Mouse (Mus musculus): ENCODE measurements at regions not wholly inside any gene's neighbourhood (a gene's known extent, or its start where the extent isn't known, plus 50 kb on each side); places are given as distances from the start of the nearest gene placed in this dataset.
A peak's percentile ranks its signal among the peaks of the same experiment; 100 is the strongest.

DNA sequence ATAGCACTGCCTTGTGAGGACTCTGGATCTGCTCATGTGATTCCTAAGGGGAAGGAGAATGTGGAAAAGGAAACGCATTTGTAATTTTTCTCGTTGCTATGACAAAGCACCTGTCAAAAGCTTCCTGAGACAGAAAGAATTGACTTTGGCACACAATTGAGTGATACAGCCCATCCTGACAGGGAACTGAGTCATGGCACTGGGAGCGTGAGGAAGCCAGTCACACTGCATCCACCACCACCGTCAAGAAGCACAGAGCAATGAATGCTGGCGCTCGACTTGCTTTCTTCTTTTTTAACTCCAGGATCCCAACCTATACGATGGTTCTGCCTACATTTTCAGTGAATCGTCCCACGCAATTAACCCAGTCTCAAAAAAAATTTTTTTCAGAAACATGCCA lies 131.5 kb upstream of the Plcz1 start:
- H3K27me3 ChIP-seq (replicated peaks; ENCODE audit: control insufficient read depth, insufficient read depth, low read length), result no peaks in the 10 kb centered on the region
- H3K4me2 ChIP-seq (ENCODE audit: low read depth, low read length), result no peak overlapping the region
- H3K9ac ChIP-seq (ENCODE audit: low read depth, low read length), result no peak overlapping the region
- no peak for ATAC-seq (ENCODE audit: low read depth)
- no peaks in the 10 kb centered on the region for H3K36me3 ChIP-seq (ENCODE audit: control insufficient read depth, insufficient read depth, low read length)
- no peaks in the 10 kb centered on the region for H3K4me1 ChIP-seq (ENCODE audit: control insufficient read depth, insufficient read depth, low read length)
- no peaks in the 10 kb centered on the region for H3K9me3 ChIP-seq (ENCODE audit: control insufficient read depth, low read length)
- H3K4me3 ChIP-seq (ENCODE audit: low read depth, low read length), result no peak overlapping the region
- WGBS, result 87% methylated on average over 9 of the region's 9 CpGs
- no peak overlapping the region for H3K27ac ChIP-seq (replicated peaks; ENCODE audit: low read depth, low read length)
- no peak for DNase-seq (ENCODE audit: low spot score)

DNA sequence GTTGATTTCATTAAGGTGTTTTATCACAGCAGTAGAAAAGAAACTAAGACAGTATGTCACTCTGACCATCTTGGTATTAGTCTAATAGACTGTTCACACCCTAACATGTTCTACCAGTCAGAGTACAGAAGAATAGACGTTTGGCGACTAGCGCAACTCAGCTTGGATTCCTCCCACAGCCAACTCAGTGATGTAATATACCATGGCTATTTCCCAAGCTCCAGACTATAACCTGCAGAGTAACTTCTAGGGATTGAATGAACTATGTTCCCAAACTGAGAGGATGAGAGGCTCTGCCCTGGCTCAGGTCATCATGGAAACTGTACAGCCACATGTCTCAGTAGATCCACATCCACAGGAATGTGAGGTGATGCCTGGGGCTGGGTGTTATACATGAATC lies 128.6 kb upstream of the Plcz1 start:
- no peak overlapping the region for H3K4me3 ChIP-seq (ENCODE audit: low read depth, low read length)
- DNase-seq (ENCODE audit: low spot score) (no peak), ATAC-seq (ENCODE audit: low read depth) (no peak)
- no peak overlapping the region for H3K9ac ChIP-seq (ENCODE audit: low read depth, low read length)
- whole genome bisulfite sequencing, result 93% methylated on average over 3 of the region's 3 CpGs
- H3K27ac ChIP-seq (replicated peaks; ENCODE audit: low read depth, low read length), result no peak overlapping the region
- H3K4me1 ChIP-seq (ENCODE audit: control insufficient read depth, insufficient read depth, low read length), result no peaks in the 10 kb centered on the region
- H3K36me3 ChIP-seq (ENCODE audit: control insufficient read depth, insufficient read depth, low read length), result no peaks in the 10 kb centered on the region
- no peaks in the 10 kb centered on the region for H3K9me3 ChIP-seq (ENCODE audit: control insufficient read depth, low read length)
- H3K27me3 ChIP-seq (replicated peaks; ENCODE audit: control insufficient read depth, insufficient read depth, low read length), result no peaks in the 10 kb centered on the region
- no peak overlapping the region for H3K4me2 ChIP-seq (ENCODE audit: low read depth, low read length)

DNA sequence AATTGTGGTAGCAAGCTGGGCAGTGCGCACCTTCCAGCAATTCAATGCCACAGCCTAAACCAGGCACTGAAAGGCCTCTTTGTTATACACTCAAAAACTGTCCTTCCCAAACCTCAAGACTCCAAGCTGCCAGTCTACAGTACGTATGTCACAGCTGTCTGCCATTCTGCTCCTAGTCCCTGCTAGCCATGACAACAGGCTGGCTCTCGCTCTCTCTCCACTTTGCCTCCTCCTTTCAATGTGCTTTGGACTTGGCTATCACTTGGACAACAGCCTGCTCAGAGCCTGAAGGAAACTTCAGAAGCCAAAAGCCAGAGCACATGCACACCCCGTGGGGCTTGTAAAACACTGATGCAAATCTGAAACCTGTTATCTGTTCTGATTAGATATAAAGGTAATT lies 125.9 kb upstream of the Plcz1 start:
- 68% methylated on average over 4 of the region's 4 CpGs for WGBS
- ATAC-seq (ENCODE audit: low read depth), result no peak
- Histone ChIP-seq H3K27me3 (replicated peaks; ENCODE audit: control insufficient read depth, insufficient read depth, low read length) (no peaks in the 10 kb centered on the region), H3K4me1 (ENCODE audit: control insufficient read depth, insufficient read depth, low read length) (no peaks in the 10 kb centered on the region), H3K9me3 (ENCODE audit: control insufficient read depth, low read length) (no peaks in the 10 kb centered on the region), H3K4me3 (ENCODE audit: low read depth, low read length) (no peak overlapping the region), H3K4me2 (ENCODE audit: low read depth, low read length) (no peak overlapping the region), H3K9ac (ENCODE audit: low read depth, low read length) (no peak overlapping the region), H3K36me3 (ENCODE audit: control insufficient read depth, insufficient read depth, low read length) (no peaks in the 10 kb centered on the region), H3K27ac (replicated peaks; ENCODE audit: low read depth, low read length) (no peak overlapping the region)
- no peak for DNase-seq (ENCODE audit: low spot score)

DNA sequence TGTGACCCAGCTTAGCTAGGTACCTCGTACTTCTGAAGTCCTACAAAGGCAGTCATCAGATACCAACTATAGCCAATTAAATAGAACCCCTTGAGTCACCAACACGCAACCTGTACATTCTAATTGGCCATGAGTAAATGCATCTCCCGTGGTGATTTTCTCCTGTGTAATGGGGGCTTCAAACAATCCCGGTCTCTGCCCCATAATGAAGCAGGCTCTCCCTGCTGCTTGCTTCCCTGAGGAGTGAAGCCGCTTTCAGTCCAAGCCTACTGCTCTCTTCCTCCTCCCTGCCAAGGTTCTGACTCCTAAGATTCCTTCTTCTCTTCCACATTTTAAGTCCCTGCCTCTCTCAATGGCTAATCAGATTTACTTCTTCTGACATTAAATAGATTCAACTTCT lies 121.5 kb upstream of the Plcz1 start:
- DNase-seq (ENCODE audit: low spot score), result no peak
- no peaks in the 10 kb centered on the region for H3K9me3 ChIP-seq (ENCODE audit: control insufficient read depth, low read length)
- WGBS, result 71% methylated on average over 5 of the region's 5 CpGs

DNA sequence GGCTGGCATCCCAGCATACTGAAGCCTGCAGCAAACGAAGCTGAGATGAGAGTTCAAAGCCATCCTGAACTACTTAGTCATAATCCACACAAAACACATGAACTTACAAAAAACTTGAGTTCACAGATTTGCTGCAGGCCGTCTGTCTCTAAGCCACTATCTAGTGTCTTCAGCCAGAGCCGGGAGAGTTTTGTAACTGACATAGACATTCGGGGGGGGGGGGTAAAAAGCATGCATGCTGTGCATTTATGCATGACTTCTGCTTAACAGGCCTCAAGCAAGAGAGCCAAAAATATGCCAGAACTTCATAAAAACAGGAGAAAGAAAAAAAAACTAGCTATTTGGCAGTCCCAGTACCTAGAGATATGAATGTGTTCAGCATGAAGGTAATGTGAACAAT lies 120.2 kb upstream of the Plcz1 start:
- ATAC-seq (ENCODE audit: low read depth) (no peak), DNase-seq (ENCODE audit: low spot score) (peak; percentile 59)
- WGBS, result 49% methylated on average over 4 of the region's 4 CpGs
- H3K9ac ChIP-seq (ENCODE audit: low read depth, low read length), result no peak overlapping the region
- H3K36me3 ChIP-seq (ENCODE audit: control insufficient read depth, insufficient read depth, low read length), result no peaks in the 10 kb centered on the region
- no peaks in the 10 kb centered on the region for H3K9me3 ChIP-seq (ENCODE audit: control insufficient read depth, low read length)
- peaks cover 10% of the 10 kb centered on the region for H3K4me1 ChIP-seq (ENCODE audit: control insufficient read depth, insufficient read depth, low read length)
- no peak overlapping the region for H3K4me3 ChIP-seq (ENCODE audit: low read depth, low read length)
- H3K4me2 ChIP-seq (ENCODE audit: low read depth, low read length), result 0 out of 2 replicates have a peak overlapping the region, but pooled peaks have one; percentile 5
- peak overlapping the region; percentile 65; the same call in 1 of the 2 replicates for H3K27ac ChIP-seq (replicated peaks; ENCODE audit: low read depth, low read length)
- no peaks in the 10 kb centered on the region for H3K27me3 ChIP-seq (replicated peaks; ENCODE audit: control insufficient read depth, insufficient read depth, low read length)

More for the DNA sequence above, 121.5 kb upstream of the Plcz1 start:
- H3K27ac ChIP-seq (replicated peaks; ENCODE audit: low read depth, low read length), result no peak overlapping the region
- peaks cover 10% of the 10 kb centered on the region for H3K4me1 ChIP-seq (ENCODE audit: control insufficient read depth, insufficient read depth, low read length)
- H3K27me3 ChIP-seq (replicated peaks; ENCODE audit: control insufficient read depth, insufficient read depth, low read length), result no peaks in the 10 kb centered on the region
- ATAC-seq (ENCODE audit: low read depth), result no peak; the same call in 1 of the 2 replicates
- no peaks in the 10 kb centered on the region for H3K36me3 ChIP-seq (ENCODE audit: control insufficient read depth, insufficient read depth, low read length)
- H3K4me2 ChIP-seq (ENCODE audit: low read depth, low read length), result no peak overlapping the region
- no peak overlapping the region for H3K4me3 ChIP-seq (ENCODE audit: low read depth, low read length)
- H3K9ac ChIP-seq (ENCODE audit: low read depth, low read length), result no peak overlapping the region

DNA sequence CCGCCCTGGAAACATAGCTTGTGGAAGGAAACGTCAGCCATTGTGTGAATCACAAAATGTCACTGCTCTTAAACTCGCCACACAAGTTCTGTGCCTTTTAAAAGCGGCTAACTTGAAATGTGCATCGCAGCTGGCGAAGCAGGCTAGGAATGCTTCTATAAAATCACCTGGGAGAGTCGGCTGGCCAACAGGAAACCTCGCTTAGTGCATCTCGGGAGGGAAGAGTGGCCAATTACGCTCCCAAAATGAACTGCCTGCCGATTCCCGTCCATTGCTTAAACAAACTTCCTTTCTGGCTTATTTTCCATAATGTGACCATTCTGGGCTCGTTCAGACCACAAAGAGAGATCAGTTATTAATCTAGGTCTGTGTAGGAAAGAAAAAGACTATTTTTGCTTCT lies 119.7 kb upstream of the Plcz1 start:
- no peak overlapping the region for H3K4me3 ChIP-seq (ENCODE audit: low read depth, low read length)
- no peaks in the 10 kb centered on the region for H3K9me3 ChIP-seq (ENCODE audit: control insufficient read depth, low read length)
- no peaks in the 10 kb centered on the region for H3K27me3 ChIP-seq (replicated peaks; ENCODE audit: control insufficient read depth, insufficient read depth, low read length)
- DNase-seq (ENCODE audit: low spot score), result peak; percentile 59
- no peak overlapping the region for H3K9ac ChIP-seq (ENCODE audit: low read depth, low read length)
- H3K4me1 ChIP-seq (ENCODE audit: control insufficient read depth, insufficient read depth, low read length), result peaks cover 10% of the 10 kb centered on the region
- peak overlapping the region; percentile 65; the same call in 1 of the 2 replicates for H3K27ac ChIP-seq (replicated peaks; ENCODE audit: low read depth, low read length)
- 48% methylated on average over 13 of the region's 13 CpGs for WGBS
- 0 out of 2 replicates have a peak overlapping the region, but pooled peaks have one; percentile 5 for H3K4me2 ChIP-seq (ENCODE audit: low read depth, low read length)
- no peak for ATAC-seq (ENCODE audit: low read depth)
- H3K36me3 ChIP-seq (ENCODE audit: control insufficient read depth, insufficient read depth, low read length), result no peaks in the 10 kb centered on the region

DNA sequence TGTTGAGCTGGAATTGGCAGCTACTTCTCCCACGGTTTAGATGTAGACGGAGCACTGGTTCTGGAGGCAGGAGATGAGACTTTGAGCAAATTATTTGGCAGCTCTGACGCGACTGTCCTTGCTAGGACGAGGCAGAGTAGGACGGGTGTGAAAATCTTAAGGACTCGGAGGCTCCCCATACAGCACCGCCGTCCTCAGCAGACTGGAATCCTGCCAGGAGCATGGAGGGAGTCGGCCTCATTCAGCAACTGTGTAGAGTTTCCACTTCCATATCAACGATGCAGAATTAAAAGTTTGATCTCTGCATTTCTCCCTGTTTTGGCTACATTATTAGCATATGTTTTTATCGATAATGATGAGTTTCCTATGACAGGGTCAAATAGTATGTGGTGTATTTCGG lies 117.7 kb upstream of the Plcz1 start:
- no peak overlapping the region for H3K4me2 ChIP-seq (ENCODE audit: low read depth, low read length)
- DNase-seq (ENCODE audit: low spot score), result no peak
- WGBS, result 77% methylated on average over 13 of the region's 13 CpGs

DNA sequence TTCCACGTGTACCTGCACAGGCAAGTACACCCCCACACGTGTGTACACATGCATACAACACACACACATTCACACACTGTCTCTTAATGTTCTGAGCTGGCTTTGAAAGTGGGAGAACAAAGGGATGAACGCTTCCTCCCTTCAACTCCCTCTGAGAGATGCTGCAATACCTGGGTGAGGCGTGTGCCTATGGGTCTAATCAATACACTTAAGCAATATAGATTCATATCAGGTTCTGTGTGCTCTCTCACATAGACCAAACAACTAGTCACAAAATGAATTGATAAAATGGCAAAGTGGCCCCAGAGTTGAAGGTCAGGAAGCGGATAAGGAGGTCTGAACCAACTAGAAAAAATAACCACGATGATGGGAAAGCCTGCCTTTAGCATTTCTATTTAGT lies 116.1 kb upstream of the Plcz1 start:
- Histone ChIP-seq H3K36me3 (ENCODE audit: control insufficient read depth, insufficient read depth, low read length) (no peaks in the 10 kb centered on the region), H3K27me3 (replicated peaks; ENCODE audit: control insufficient read depth, insufficient read depth, low read length) (no peaks in the 10 kb centered on the region)
- 84% methylated on average over 6 of the region's 6 CpGs for WGBS

More for the DNA sequence above, 117.7 kb upstream of the Plcz1 start:
- Histone ChIP-seq H3K9ac (ENCODE audit: low read depth, low read length) (no peak overlapping the region), H3K4me1 (ENCODE audit: control insufficient read depth, insufficient read depth, low read length) (peaks cover 10% of the 10 kb centered on the region), H3K36me3 (ENCODE audit: control insufficient read depth, insufficient read depth, low read length) (no peaks in the 10 kb centered on the region), H3K27me3 (replicated peaks; ENCODE audit: control insufficient read depth, insufficient read depth, low read length) (no peaks in the 10 kb centered on the region), H3K27ac (replicated peaks; ENCODE audit: low read depth, low read length) (no peak overlapping the region), H3K9me3 (ENCODE audit: control insufficient read depth, low read length) (no peaks in the 10 kb centered on the region), H3K4me3 (ENCODE audit: low read depth, low read length) (no peak overlapping the region)
- no peak for ATAC-seq (ENCODE audit: low read depth)

DNA sequence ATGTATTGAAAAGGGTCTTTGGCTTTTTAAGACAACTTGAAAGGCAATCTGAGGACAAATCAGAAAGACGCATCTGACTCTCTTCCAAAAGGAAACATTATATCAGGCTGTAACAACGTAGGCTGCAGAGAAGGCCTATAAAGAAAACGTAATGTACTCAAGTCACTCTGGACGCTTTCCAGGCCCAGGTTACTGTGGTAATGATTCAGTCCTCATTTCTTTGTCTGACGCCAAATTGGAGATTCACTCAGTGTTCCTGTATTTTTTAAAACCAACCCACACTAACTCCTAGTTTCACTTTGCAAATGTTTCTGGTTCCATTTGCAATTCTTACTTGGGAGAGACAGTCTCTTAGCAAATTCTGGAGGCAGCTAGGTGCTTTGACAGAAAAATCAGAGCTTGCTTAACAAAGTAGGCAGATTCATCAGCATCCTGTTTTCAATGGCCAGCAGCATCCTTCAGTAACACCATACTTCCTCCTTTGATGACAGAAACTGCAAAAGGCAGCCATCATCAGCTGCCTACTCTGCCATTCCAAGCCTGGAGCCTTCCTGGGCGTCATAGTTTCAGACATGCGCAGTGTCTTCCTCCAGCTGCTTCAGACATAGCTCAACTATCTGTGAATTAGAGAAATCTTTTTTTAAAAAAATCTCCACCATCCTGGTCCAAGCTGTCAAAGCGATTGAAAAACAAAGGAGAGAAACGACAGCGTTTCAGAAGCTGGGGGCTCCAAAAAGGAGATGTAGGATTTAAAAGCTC lies 111.3 kb upstream of the Plcz1 start:
- H3K4me3 ChIP-seq (ENCODE audit: low read depth, low read length), result no peak overlapping the region
- peaks cover 12% of the 10 kb centered on the region; the same call in 1 of the 2 replicates for H3K4me1 ChIP-seq (ENCODE audit: control insufficient read depth, insufficient read depth, low read length)
- H3K27me3 ChIP-seq (replicated peaks; ENCODE audit: control insufficient read depth, insufficient read depth, low read length), result no peaks in the 10 kb centered on the region
- peak; percentile 78 for DNase-seq (ENCODE audit: low spot score)
- H3K4me2 ChIP-seq (ENCODE audit: low read depth, low read length), result no peak overlapping the region
- 0 out of 2 replicates have a peak overlapping the region, but pooled peaks have one; percentile 11 for H3K27ac ChIP-seq (replicated peaks; ENCODE audit: low read depth, low read length)
- ATAC-seq (ENCODE audit: low read depth), result no peak
- WGBS, result 49% methylated on average over 10 of the region's 10 CpGs
- no peaks in the 10 kb centered on the region for H3K9me3 ChIP-seq (ENCODE audit: control insufficient read depth, low read length)
- H3K9ac ChIP-seq (ENCODE audit: low read depth, low read length), result no peak overlapping the region
- no peaks in the 10 kb centered on the region for H3K36me3 ChIP-seq (ENCODE audit: control insufficient read depth, insufficient read depth, low read length)

More for the DNA sequence above, 116.1 kb upstream of the Plcz1 start:
- Histone ChIP-seq H3K4me1 (ENCODE audit: control insufficient read depth, insufficient read depth, low read length) (peaks cover 17% of the 10 kb centered on the region), H3K27ac (replicated peaks; ENCODE audit: low read depth, low read length) (no peak overlapping the region), H3K4me2 (ENCODE audit: low read depth, low read length) (no peak overlapping the region), H3K9ac (ENCODE audit: low read depth, low read length) (no peak overlapping the region), H3K9me3 (ENCODE audit: control insufficient read depth, low read length) (no peaks in the 10 kb centered on the region), H3K4me3 (ENCODE audit: low read depth, low read length) (no peak overlapping the region)
- DNase-seq (ENCODE audit: low spot score), result no peak
- no peak for ATAC-seq (ENCODE audit: low read depth)
